Mouse (Mus musculus): ENCODE data around the gene Atg4d.

- TF ChIP-seq ZC3H11A (IDR thresholded peaks at IDR 0.05; ENCODE audit: borderline replicate concordance, low read depth, low read length) (no peak), ZNF384 (IDR thresholded peaks at IDR 0.05; ENCODE audit: low read depth, low read length) (no peak), MAFK (IDR thresholded peaks at IDR 0.05; ENCODE audit: insufficient read depth, low read depth, low read length) (no peak), HCFC1 (IDR thresholded peaks at IDR 0.05; ENCODE audit: borderline replicate concordance, insufficient read depth, low read length) (no peak), CHD2 (IDR thresholded peaks at IDR 0.05; ENCODE audit: low read depth, low read length) (no peak)
Measured at GRCm38 (mm10) chr9:21273520-21274228, 8.6 kb downstream of the Atg4d start.

All from ES-E14 (cell line).